Mouse (Mus musculus): Measurements from ENCODE around the gene Efemp2. TPM values are rescaled to one million over a fixed set of nuclear protein-coding genes. Genes with fewer than 3 reads are reported as not detected.

Efemp2 gene
- polyA plus RNA-seq, 1 experiment: 81.3 TPM

GRCm38 (mm10) chr19:5465037-5465436 lies 8.7 kb upstream of the Efemp2 start:
- Histone ChIP-seq H3K4me2 (ENCODE audit: low read depth) (no peak overlapping the region), H3K4me3 (no peak overlapping the region), H3K27me3 (ENCODE audit: control insufficient read depth, insufficient read depth, insufficient read length) (no peaks in the 10 kb centered on the region), H3K79me2 (ENCODE audit: control insufficient read depth, insufficient read depth) (peaks cover 16% of the 10 kb centered on the region), H3ac (ENCODE audit: control insufficient read depth, insufficient read length) (no peak overlapping the region), H3K36me3 (ENCODE audit: control insufficient read depth, insufficient read depth) (peaks cover 24% of the 10 kb centered on the region)
- no peak for TF ChIP-seq MAX (IDR thresholded peaks at IDR 0.05; ENCODE audit: low read depth)
- TF ChIP-seq USF1 (IDR thresholded peaks at IDR 0.05; ENCODE audit: low read depth): no peak
- TF ChIP-seq SRF (IDR thresholded peaks at IDR 0.05; ENCODE audit: control insufficient read depth, insufficient read length, low read depth): no peak
- no peak for TF ChIP-seq MYOD1 (IDR thresholded peaks at IDR 0.05; ENCODE audit: control insufficient read depth in 1 of 3, insufficient read length in 2 of 3, low read depth in 2 of 3)
- no peak for TF ChIP-seq REST (IDR thresholded peaks at IDR 0.05; ENCODE audit: insufficient read depth, insufficient read length)
- TF ChIP-seq POLR2AphosphoS2 (IDR thresholded peaks at IDR 0.05; ENCODE audit: insufficient read length, low read depth): no peak
- no peak for TF ChIP-seq TCF3 (IDR thresholded peaks at IDR 0.05; ENCODE audit: insufficient read length, low read depth)
- no peak for TF ChIP-seq TCF12 (IDR thresholded peaks at IDR 0.05; ENCODE audit: insufficient read depth, poor library complexity, severe bottlenecking)
- no peak for TF ChIP-seq E2F4 (IDR thresholded peaks at IDR 0.05; ENCODE audit: insufficient read depth)
- no peak for TF ChIP-seq CEBPB (IDR thresholded peaks at IDR 0.05; ENCODE audit: insufficient read depth, poor library complexity, severe bottlenecking)
- TF ChIP-seq MYOG (IDR thresholded peaks at IDR 0.05; ENCODE audit: control insufficient read depth in 1 of 3, insufficient read depth in 1 of 3, insufficient read length in 2 of 3, low read depth in 2 of 3): no peak
- no peak for TF ChIP-seq POLR2A (IDR thresholded peaks at IDR 0.05; ENCODE audit: insufficient read length, low read depth)

GRCm38 (mm10) chr19:5466916-5467500 lies 6.7 kb upstream of the Efemp2 start:
- TF ChIP-seq REST (IDR thresholded peaks at IDR 0.05; ENCODE audit: insufficient read depth, insufficient read length): no peak
- TF ChIP-seq TCF12 (IDR thresholded peaks at IDR 0.05; ENCODE audit: insufficient read depth, poor library complexity, severe bottlenecking): no peak
- no peak for TF ChIP-seq POLR2AphosphoS2 (IDR thresholded peaks at IDR 0.05; ENCODE audit: insufficient read length, low read depth)
- no peak for TF ChIP-seq MYOG (IDR thresholded peaks at IDR 0.05; ENCODE audit: control insufficient read depth in 1 of 3, insufficient read depth in 1 of 3, insufficient read length in 2 of 3, low read depth in 2 of 3)
- no peak for TF ChIP-seq MYOD1 (IDR thresholded peaks at IDR 0.05; ENCODE audit: control insufficient read depth in 1 of 3, insufficient read length in 2 of 3, low read depth in 2 of 3)
- TF ChIP-seq USF1 (IDR thresholded peaks at IDR 0.05; ENCODE audit: low read depth): no peak
- no peak for TF ChIP-seq MAX (IDR thresholded peaks at IDR 0.05; ENCODE audit: low read depth)
- no peak for TF ChIP-seq POLR2A (IDR thresholded peaks at IDR 0.05; ENCODE audit: insufficient read length, low read depth)
- TF ChIP-seq SRF (IDR thresholded peaks at IDR 0.05; ENCODE audit: control insufficient read depth, insufficient read length, low read depth): no peak
- TF ChIP-seq CEBPB (IDR thresholded peaks at IDR 0.05; ENCODE audit: insufficient read depth, poor library complexity, severe bottlenecking): no peak
- no peak for TF ChIP-seq E2F4 (IDR thresholded peaks at IDR 0.05; ENCODE audit: insufficient read depth)
- no peak for TF ChIP-seq TCF3 (IDR thresholded peaks at IDR 0.05; ENCODE audit: insufficient read length, low read depth)
- Histone ChIP-seq H3K79me2 (ENCODE audit: control insufficient read depth, insufficient read depth) (peaks cover under 1% of the 10 kb centered on the region), H3K27me3 (ENCODE audit: control insufficient read depth, insufficient read depth, insufficient read length) (no peaks in the 10 kb centered on the region), H3K36me3 (ENCODE audit: control insufficient read depth, insufficient read depth) (peaks cover 24% of the 10 kb centered on the region), H3ac (ENCODE audit: control insufficient read depth, insufficient read length) (no peak overlapping the region), H3K4me2 (ENCODE audit: low read depth) (no peak overlapping the region), H3K4me3 (no peak overlapping the region)

GRCm38 (mm10) chr19:5468374-5468773 lies 5.4 kb upstream of the Efemp2 start, which contains the start of gene Ctsw:
Ctsw (minus strand) TSS chr19:5468507.
- Histone ChIP-seq H3K4me2 (ENCODE audit: low read depth) (no peak within 1 kb of the TSS), H3ac (ENCODE audit: control insufficient read depth, insufficient read length) (no peak within 1 kb of the TSS), H3K27me3 (ENCODE audit: control insufficient read depth, insufficient read depth, insufficient read length) (no peaks in the 10 kb centered on the region), H3K79me2 (ENCODE audit: control insufficient read depth, insufficient read depth) (no peaks in the 10 kb centered on the region), H3K36me3 (ENCODE audit: control insufficient read depth, insufficient read depth) (peaks cover 18% of the 10 kb centered on the region), H3K4me3 (no peak within 1 kb of the TSS)
- TF ChIP-seq E2F4 (IDR thresholded peaks at IDR 0.05; ENCODE audit: insufficient read depth): no peak
- no peak for TF ChIP-seq TCF12 (IDR thresholded peaks at IDR 0.05; ENCODE audit: insufficient read depth, poor library complexity, severe bottlenecking)
- TF ChIP-seq TCF3 (IDR thresholded peaks at IDR 0.05; ENCODE audit: insufficient read length, low read depth): no peak
- peak; percentile 58 for TF ChIP-seq POLR2AphosphoS2 (IDR thresholded peaks at IDR 0.05; ENCODE audit: insufficient read length, low read depth)
- peak in 1 of 3 experiments; percentile 4 for TF ChIP-seq MYOD1 (IDR thresholded peaks at IDR 0.05; ENCODE audit: control insufficient read depth in 1 of 3, insufficient read length in 2 of 3, low read depth in 2 of 3)
- no peak for TF ChIP-seq SRF (IDR thresholded peaks at IDR 0.05; ENCODE audit: control insufficient read depth, insufficient read length, low read depth)
- no peak for TF ChIP-seq MAX (IDR thresholded peaks at IDR 0.05; ENCODE audit: low read depth)
- peak; percentile 20 for TF ChIP-seq POLR2A (IDR thresholded peaks at IDR 0.05; ENCODE audit: insufficient read length, low read depth)
- no peak for TF ChIP-seq USF1 (IDR thresholded peaks at IDR 0.05; ENCODE audit: low read depth)

- TF ChIP-seq POLR2A (IDR thresholded peaks at IDR 0.05; ENCODE audit: insufficient read length, low read depth): no peak
- TF ChIP-seq TCF3 (IDR thresholded peaks at IDR 0.05; ENCODE audit: insufficient read length, low read depth): no peak
- TF ChIP-seq REST (IDR thresholded peaks at IDR 0.05; ENCODE audit: insufficient read depth, insufficient read length): no peak
- no peak for TF ChIP-seq MYOD1 (IDR thresholded peaks at IDR 0.05; ENCODE audit: control insufficient read depth in 1 of 3, insufficient read length in 2 of 3, low read depth in 2 of 3)
- Histone ChIP-seq H3K36me3 (ENCODE audit: control insufficient read depth, insufficient read depth) (peaks cover 1% of the 10 kb centered on the region), H3K4me3 (no peak overlapping the region), H3K27me3 (ENCODE audit: control insufficient read depth, insufficient read depth, insufficient read length) (no peaks in the 10 kb centered on the region), H3ac (ENCODE audit: control insufficient read depth, insufficient read length) (no peak overlapping the region), H3K4me2 (ENCODE audit: low read depth) (no peak overlapping the region), H3K79me2 (ENCODE audit: control insufficient read depth, insufficient read depth) (peaks cover 19% of the 10 kb centered on the region)
Observed at GRCm38 (mm10) chr19:5471846-5472245, 1.9 kb upstream of the Efemp2 start.

GRCm38 (mm10) chr19:5472857-5473256 lies 897 bp upstream of the Efemp2 start:
- H3K4me3 ChIP-seq: peak overlapping the region; percentile 62
- H3K36me3 ChIP-seq (ENCODE audit: control insufficient read depth, insufficient read depth): no peaks in the 10 kb centered on the region
- no peaks in the 10 kb centered on the region for H3K27me3 ChIP-seq (ENCODE audit: control insufficient read depth, insufficient read depth, insufficient read length)
- H3K79me2 ChIP-seq (ENCODE audit: control insufficient read depth, insufficient read depth): peaks cover 19% of the 10 kb centered on the region
- H3ac ChIP-seq (ENCODE audit: control insufficient read depth, insufficient read length): no peak overlapping the region
- peak overlapping the region; percentile 95 for H3K4me2 ChIP-seq (ENCODE audit: low read depth)
- TF ChIP-seq TCF3 (IDR thresholded peaks at IDR 0.05; ENCODE audit: insufficient read length, low read depth): no peak

Measured in myocyte (in vitro differentiated cells).